Mouse (Mus musculus): ENCODE data around the gene Tff2. TPM values are rescaled to one million over a fixed set of nuclear protein-coding genes. Genes with fewer than 3 reads are reported as not detected.

Gene Tff2
- not detected in 2 replicates for polyA plus RNA-seq (2015; fragmentation: Nextera tagmentation; extraction: Ambion mirVana)

DNA sequence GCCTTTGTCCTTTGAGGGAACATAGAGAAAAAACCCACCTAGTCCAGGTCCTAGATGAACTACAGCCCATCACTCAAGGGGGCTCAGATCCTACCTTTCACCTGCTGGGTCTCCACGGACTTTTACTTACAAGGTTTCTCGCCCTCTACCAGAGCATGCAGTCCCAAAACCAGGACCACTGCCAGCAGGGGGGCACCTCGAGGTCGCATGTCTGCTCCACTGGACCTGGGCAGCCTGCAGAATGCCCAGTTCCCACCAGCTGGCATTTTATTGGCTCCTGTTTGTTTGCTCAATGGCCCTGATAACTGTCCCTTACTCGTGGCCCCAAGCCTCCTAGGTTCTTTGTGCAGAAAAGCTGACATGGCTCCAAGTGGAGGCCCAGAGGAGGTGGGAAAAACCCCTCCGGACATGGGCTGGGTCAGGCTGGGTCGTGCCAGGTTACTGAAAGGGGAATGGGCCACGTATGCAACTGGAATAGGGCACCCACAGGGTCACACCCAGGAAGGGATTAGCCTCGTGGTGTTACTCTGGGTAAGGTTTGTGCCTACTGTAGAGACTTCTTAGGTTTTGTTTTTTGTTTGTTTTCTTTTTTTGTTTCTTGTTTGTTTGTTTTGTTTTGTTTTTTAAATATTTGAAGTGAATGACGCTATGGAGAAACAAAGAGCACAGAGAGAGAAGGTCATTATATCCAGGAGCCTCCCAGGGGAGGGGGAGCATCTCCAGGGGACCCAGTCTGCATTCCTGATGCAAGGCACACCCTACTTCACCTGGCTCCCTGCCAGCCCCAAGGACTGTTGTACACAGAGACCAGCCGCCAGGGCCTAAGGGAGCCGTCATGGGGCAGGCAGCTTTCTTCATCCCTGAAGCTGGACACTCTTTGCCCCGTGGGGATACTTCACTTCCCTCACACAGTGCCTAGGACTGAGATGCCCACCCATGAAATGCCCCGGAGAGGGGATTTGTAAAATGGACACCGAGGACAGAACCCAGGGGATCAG lies at the start of gene Tff2:
Gene Tff2 (minus strand): TSS at position 243 of the 998 bp plus-strand sequence.
- 54% methylated on average over 15 of the region's 15 CpGs for WGBS
- H3K27ac ChIP-seq (replicated peaks), result no peak within 1 kb of the TSS
- no peaks in the 10 kb centered on the region for H3K36me3 ChIP-seq
- H3K27me3 ChIP-seq, result no peaks in the 10 kb centered on the region
- no peak within 1 kb of the TSS for H3K9ac ChIP-seq (replicated peaks)
- H3K4me3 ChIP-seq, result no peak within 1 kb of the TSS
- H3K4me1 ChIP-seq, result no peaks in the 10 kb centered on the region
- H3K9me3 ChIP-seq, result no peaks in the 10 kb centered on the region
- ATAC-seq (replicated peaks), result no peak
- no peak within 1 kb of the TSS for H3K4me2 ChIP-seq (replicated peaks)

DNA sequence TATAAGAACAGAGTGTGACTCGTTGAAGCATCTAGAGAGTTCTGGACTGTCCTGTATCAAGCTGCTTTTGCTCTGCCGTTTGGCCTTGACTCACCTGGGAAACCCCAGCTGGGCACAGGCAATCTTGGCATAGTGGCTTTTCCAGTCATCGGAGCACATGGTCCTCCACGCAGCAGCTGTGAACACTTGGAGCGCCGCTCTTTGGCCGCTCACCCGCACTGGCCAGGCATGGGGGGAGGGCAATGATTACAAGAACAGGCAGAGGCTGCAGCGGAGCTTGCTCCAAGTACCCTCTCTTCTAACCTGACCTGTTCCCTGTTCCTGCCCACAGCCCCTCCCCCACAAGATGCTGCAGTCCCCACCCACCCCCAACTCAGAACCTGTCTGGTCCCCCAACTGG lies 49.3 kb upstream of the Tff2 start:
- Histone ChIP-seq H3K4me2 (replicated peaks) (no peak overlapping the region), H3K9ac (replicated peaks) (no peak overlapping the region), H3K4me3 (no peak overlapping the region), H3K27ac (replicated peaks) (no peak overlapping the region), H3K27me3 (no peaks in the 10 kb centered on the region), H3K9me3 (no peaks in the 10 kb centered on the region), H3K36me3 (no peaks in the 10 kb centered on the region), H3K4me1 (no peaks in the 10 kb centered on the region)
- no peak for ATAC-seq (replicated peaks)
- WGBS, result 85% methylated on average over 9 of the region's 9 CpGs

DNA sequence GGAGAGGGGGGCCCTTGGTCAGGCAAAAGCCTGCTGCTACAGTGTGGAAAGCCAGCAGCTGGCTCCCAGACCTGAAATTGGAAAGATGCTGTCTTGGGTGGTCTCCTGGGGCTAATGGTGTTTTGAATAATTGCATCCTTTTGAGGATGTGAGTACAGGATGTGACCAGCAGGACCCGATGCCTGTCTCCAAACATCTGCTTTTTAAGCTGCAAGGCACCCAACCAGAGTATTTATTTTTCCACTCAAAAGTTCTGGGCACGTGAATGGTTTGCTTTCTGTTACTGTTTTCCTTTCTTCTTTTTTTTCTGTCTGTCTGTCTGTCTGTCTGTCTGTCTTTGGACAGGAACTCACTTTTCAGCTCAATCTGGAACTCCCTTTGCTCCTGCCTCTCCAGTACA lies 48.6 kb upstream of the Tff2 start:
- Histone ChIP-seq H3K36me3 (no peaks in the 10 kb centered on the region), H3K9ac (replicated peaks) (no peak overlapping the region), H3K4me1 (no peaks in the 10 kb centered on the region), H3K4me3 (no peak overlapping the region), H3K4me2 (replicated peaks) (no peak overlapping the region), H3K27me3 (no peaks in the 10 kb centered on the region), H3K9me3 (no peaks in the 10 kb centered on the region), H3K27ac (replicated peaks) (no peak overlapping the region)
- WGBS, result 74% methylated on average over 2 of the region's 2 CpGs
- no peak for ATAC-seq (replicated peaks)

DNA sequence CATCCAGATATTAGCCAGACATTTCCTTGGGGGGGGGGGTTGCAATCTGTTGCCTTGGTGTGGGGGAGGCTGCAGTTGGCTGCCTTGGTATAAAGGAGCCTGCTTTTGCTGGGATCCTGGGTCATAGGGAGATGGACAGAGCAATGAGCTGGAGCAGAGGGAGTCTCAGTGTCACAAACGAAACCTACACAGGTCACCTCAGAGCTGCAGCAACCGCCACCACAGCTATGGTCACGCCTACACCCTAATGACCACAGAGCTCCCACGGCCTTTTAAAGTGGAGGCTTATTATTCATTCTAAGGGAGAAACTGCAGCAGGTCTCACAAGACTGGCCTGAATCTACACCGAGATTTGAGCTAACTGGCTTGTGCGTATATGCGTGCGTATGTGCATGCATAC lies 47.7 kb upstream of the Tff2 start:
- Histone ChIP-seq H3K27me3 (no peaks in the 10 kb centered on the region), H3K27ac (replicated peaks) (no peak overlapping the region), H3K4me3 (no peak overlapping the region), H3K9ac (replicated peaks) (no peak overlapping the region), H3K36me3 (no peaks in the 10 kb centered on the region), H3K4me2 (replicated peaks) (no peak overlapping the region), H3K4me1 (no peaks in the 10 kb centered on the region), H3K9me3 (no peaks in the 10 kb centered on the region)
- WGBS, result 68% methylated on average over 8 of the region's 8 CpGs
- no peak for ATAC-seq (replicated peaks)

DNA sequence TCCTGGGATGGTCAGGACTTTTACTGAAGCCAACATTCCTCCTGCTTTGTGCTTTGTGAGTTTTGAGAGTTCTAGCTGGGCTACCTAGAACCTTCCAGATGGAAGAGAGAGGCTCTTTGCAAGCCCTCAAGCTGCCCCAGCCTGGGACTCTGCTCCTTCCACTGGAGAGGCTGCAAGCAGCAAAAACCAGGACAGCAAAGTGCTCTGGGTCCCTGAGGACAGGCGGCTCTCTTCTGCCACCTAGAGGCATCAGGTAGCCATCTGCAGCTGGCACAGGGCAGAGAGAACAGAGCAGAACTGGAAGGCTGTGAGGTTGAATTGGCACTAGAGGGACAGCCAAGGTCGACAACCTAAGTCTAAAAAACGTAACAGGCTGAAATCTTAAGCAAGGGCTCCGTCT lies 43.3 kb upstream of the Tff2 start:
- Histone ChIP-seq H3K27me3 (no peaks in the 10 kb centered on the region), H3K4me1 (no peaks in the 10 kb centered on the region), H3K4me2 (replicated peaks) (no peak overlapping the region), H3K9me3 (no peaks in the 10 kb centered on the region), H3K4me3 (no peak overlapping the region), H3K36me3 (no peaks in the 10 kb centered on the region), H3K27ac (replicated peaks) (no peak overlapping the region), H3K9ac (replicated peaks) (no peak overlapping the region)
- ATAC-seq (replicated peaks), result no peak
- WGBS, result 32% methylated on average over 4 of the region's 4 CpGs

DNA sequence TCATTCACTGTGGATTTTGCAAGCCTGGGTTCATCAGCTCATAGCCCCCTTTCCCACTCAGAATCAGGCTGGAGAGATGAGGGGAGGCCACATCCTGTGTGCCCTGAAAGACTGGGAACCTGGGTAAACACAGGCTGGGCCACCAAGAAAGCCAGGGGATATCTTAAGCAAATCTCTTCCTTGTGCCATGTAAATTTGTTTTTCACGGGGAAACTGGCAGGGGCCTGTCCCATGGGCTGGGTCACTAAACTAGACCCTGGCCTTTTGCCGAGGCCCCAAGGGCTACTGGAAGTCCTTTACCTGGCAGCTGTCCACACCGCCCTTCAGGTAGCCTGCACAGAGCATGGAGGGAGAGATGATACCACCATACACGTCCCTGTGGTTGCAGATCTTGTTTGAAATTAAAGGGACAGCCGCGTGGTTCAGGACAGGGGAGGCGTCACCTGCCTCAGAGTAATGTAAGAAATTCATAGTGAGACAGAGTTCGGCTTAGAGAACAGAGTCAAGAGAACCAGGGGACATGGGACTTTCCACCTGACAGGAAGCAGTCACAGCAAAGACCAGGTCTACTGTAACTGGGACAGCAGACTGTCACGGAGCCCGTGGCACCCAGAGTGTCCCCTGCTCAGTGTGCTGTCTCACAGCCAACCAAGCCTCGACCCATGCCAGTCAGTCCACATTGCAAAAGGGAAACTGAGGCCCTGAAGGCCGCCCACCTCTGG lies 40.3 kb upstream of the Tff2 start:
- Histone ChIP-seq H3K9ac (replicated peaks) (no peak overlapping the region), H3K27ac (replicated peaks) (no peak overlapping the region), H3K9me3 (no peaks in the 10 kb centered on the region), H3K4me1 (no peaks in the 10 kb centered on the region), H3K4me3 (no peak overlapping the region), H3K36me3 (no peaks in the 10 kb centered on the region), H3K27me3 (no peaks in the 10 kb centered on the region), H3K4me2 (replicated peaks) (no peak overlapping the region)
- 81% methylated on average over 12 of the region's 12 CpGs for WGBS
- ATAC-seq (replicated peaks), result no peak

DNA sequence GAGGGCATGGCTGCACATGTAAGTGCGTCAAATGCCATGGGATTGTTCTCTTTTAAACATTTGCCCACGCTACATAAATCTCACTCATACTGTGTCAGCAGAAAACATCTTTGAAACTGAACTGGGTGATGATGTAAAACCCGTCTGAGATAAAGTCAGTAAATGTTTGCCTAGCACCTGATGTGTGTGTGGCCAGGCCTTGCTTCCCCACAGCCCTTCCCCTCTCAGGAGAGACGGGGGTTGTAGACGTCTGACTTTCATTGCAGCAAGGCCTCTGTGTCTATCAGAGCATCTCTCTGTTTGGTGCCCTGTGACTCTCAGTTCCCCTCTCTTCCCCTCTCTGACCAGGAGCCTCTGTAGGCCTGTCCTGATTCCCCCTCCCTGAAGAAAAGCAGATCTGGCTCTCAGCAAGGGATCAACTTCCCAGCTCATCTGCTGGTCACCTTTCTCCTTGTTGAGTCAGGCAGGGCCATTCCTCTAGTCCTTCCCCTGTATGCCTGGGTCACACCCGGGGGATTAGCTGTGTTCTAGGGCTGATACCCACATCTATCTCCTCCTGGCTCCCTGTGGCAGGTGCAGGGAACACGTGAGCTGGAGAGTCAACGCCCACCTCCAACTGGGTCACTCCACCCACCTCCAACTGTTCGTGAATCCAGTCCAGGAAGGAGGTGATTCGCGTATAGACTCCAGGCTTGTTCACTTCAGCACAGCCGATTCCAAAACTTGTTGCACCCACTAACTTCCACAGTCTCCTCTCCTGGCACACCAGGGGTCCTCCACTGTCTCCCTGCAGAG lies 39.3 kb upstream of the Tff2 start:
- Histone ChIP-seq H3K36me3 (no peaks in the 10 kb centered on the region), H3K4me2 (replicated peaks) (no peak overlapping the region), H3K27ac (replicated peaks) (no peak overlapping the region), H3K4me1 (no peaks in the 10 kb centered on the region), H3K9ac (replicated peaks) (no peak overlapping the region), H3K4me3 (no peak overlapping the region), H3K27me3 (no peaks in the 10 kb centered on the region), H3K9me3 (no peaks in the 10 kb centered on the region)
- WGBS, result 73% methylated on average over 12 of the region's 12 CpGs
- no peak for ATAC-seq (replicated peaks)

DNA sequence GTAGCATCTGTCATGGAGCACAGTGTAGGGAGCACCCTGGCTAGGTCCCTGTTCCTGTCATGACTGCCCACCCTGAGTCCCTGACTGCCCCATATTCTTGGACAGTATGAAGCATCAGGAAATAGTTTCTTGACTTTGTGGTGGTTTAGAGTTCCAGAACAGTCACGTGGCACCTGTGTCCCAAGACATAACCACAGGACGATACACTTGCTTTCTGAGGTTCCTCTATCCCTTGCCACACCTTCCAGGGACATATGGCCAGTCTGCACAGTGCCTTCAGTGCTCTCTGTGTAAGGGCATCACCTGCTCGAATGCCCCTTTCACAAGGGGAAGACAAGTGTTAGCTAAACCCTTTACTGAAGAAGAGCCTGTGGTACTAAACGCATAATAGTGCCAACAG lies 37.4 kb upstream of the Tff2 start:
- Histone ChIP-seq H3K27ac (replicated peaks) (no peak overlapping the region), H3K4me1 (no peaks in the 10 kb centered on the region), H3K36me3 (no peaks in the 10 kb centered on the region), H3K9me3 (no peaks in the 10 kb centered on the region), H3K4me2 (replicated peaks) (no peak overlapping the region), H3K27me3 (no peaks in the 10 kb centered on the region), H3K9ac (replicated peaks) (no peak overlapping the region), H3K4me3 (no peak overlapping the region)
- ATAC-seq (replicated peaks), result no peak
- 91% methylated on average over 4 of the region's 4 CpGs for WGBS

DNA sequence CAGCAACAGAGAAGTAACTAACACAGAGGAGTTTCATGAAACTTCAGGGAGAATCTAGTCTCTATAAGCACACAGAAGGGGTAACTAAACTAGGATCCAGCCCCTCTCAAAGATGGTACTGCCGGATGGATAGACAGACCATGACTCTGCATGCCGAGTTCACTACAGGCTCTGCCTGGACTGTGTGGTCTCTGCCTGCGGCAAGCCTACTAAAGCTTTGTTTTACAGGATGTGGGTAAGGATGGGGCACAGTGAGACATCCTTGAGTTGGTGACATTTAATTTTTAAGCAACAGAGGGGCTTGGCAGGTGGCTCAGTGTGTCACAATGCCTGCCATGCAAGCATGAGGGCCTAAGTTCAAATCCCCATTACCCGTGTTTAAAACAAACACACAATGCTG lies 32.2 kb upstream of the Tff2 start:
- no peaks in the 10 kb centered on the region for H3K36me3 ChIP-seq
- WGBS, result 94% methylated on average over 4 of the region's 4 CpGs
- no peaks in the 10 kb centered on the region for H3K4me1 ChIP-seq
- no peak overlapping the region for H3K27ac ChIP-seq (replicated peaks)
- no peak overlapping the region for H3K4me3 ChIP-seq
- ATAC-seq (replicated peaks), result no peak
- no peaks in the 10 kb centered on the region for H3K27me3 ChIP-seq
- H3K9me3 ChIP-seq, result no peaks in the 10 kb centered on the region
- no peak overlapping the region for H3K4me2 ChIP-seq (replicated peaks)
- H3K9ac ChIP-seq (replicated peaks), result no peak overlapping the region

DNA sequence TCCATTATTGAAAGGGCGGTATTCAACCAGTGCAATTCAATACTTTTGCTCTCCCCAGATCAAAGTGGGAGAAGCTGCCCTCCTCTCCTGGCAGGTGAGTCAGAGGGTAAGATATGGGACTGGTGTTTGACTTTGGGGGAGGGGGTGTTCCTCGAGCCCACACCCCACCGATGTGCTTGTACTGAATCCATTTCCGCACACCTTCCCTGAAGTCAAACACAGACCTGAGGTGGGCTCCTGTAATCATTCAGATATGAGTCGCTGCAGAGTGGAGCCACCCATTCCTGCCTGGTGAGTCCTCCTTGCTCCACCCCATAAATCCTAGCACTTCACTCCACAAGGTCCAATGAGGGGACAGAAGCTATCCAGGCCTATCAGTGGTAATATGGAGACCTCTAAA lies 25.7 kb upstream of the Tff2 start:
- H3K9me3 ChIP-seq, result no peaks in the 10 kb centered on the region
- no peaks in the 10 kb centered on the region for H3K4me1 ChIP-seq
- no peak overlapping the region for H3K9ac ChIP-seq (replicated peaks)
- no peak overlapping the region for H3K4me3 ChIP-seq
- 86% methylated on average over 5 of the region's 5 CpGs for WGBS
- H3K27ac ChIP-seq (replicated peaks), result no peak overlapping the region
- no peaks in the 10 kb centered on the region for H3K36me3 ChIP-seq
- no peaks in the 10 kb centered on the region for H3K27me3 ChIP-seq
- H3K4me2 ChIP-seq (replicated peaks), result no peak overlapping the region
- no peak for ATAC-seq (replicated peaks)

DNA sequence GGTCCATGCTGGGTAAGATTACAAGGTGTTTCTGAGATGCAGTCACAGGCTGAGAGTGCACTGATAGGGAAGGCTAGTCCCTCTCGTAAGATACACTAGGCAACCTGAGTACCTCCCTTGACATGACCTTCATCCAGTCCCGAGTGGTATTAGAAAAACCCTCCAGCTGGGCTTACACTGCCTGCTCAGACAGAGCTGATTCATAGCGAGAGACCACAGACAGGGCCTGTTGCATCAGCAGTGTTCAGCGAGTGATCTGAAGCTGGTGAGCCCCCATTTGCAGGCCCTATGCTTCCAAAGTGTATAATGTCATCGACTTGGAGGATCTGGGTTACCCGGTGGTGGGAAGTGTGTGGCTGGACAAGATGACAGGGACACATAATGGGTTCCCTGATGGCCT lies 21.0 kb upstream of the Tff2 start, which contains the start of gene Tff1:
Gene Tff1 (minus strand): TSS at position 151 of the 400 bp plus-strand sequence.
- H3K9ac ChIP-seq (replicated peaks), result no peak within 1 kb of the TSS
- no peak within 1 kb of the TSS for H3K27ac ChIP-seq (replicated peaks)
- H3K4me3 ChIP-seq, result no peak within 1 kb of the TSS
- H3K4me1 ChIP-seq, result no peaks in the 10 kb centered on the region
- no peaks in the 10 kb centered on the region for H3K27me3 ChIP-seq
- WGBS, result 93% methylated on average over 6 of the region's 6 CpGs
- no peak within 1 kb of the TSS for H3K4me2 ChIP-seq (replicated peaks)
- ATAC-seq (replicated peaks), result no peak
- no peaks in the 10 kb centered on the region for H3K9me3 ChIP-seq
- no peaks in the 10 kb centered on the region for H3K36me3 ChIP-seq

DNA sequence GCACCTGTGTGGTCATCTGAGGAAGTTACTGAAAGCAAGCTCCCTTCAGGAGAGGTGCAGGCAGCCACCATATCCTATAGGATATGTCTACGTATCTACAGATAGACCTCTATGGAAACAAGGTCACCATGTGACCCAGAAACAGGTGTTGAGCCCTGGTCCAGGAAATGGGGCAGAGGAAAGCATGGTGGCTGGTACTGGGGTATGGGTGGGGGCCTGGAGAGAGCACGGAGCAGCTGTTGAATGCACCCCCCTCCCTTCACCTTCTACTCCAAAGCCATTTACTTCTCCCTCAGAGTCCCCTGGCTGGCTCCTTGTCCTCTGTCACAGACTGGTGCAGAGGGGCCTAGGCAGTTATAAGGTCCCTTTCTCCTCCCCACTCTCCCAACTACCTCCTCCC lies 19.7 kb upstream of the Tff2 start:
- ATAC-seq (replicated peaks), result no peak
- Histone ChIP-seq H3K9me3 (no peaks in the 10 kb centered on the region), H3K4me2 (replicated peaks) (no peak overlapping the region), H3K4me1 (no peaks in the 10 kb centered on the region), H3K27ac (replicated peaks) (no peak overlapping the region), H3K4me3 (no peak overlapping the region), H3K36me3 (no peaks in the 10 kb centered on the region), H3K9ac (replicated peaks) (no peak overlapping the region), H3K27me3 (no peaks in the 10 kb centered on the region)
- 71% methylated on average over 2 of the region's 2 CpGs for WGBS

Measured in forebrain, embryonic 15.5 days (tissue).